Mouse (Mus musculus) heart, postnatal 14 days (tissue): ENCODE data around the gene Hirip3. TPM values are rescaled to one million over a fixed set of nuclear protein-coding genes. Genes with fewer than 3 reads are reported as not detected.
"Not testable (repeated sequence)": the region's sequence is repeated elsewhere in the genome, so short reads cannot be mapped to it uniquely, and the experiment has no call there.

Experiments used
- DNase-seq, 2 experiments: peaks; one replicate each; pipeline ENCODE4 v3.0.0; 2021 to 2022
- intact Hi-C: fragments of 180-260 bp; cut with DNase I; formaldehyde crosslinking; loops from one replicate; pipeline ENCODE4 v1.15.1; 2025
- total RNA-seq, 2 experiments: library from RNA; stranded (reverse); gene quantifications; 2 replicates each; pipeline ENCODE4 v1.2.3; 2021

Hirip3 gene
- total RNA-seq, 2 experiments from 2014 or later, result 5.4 to 7.4 TPM

DNA sequence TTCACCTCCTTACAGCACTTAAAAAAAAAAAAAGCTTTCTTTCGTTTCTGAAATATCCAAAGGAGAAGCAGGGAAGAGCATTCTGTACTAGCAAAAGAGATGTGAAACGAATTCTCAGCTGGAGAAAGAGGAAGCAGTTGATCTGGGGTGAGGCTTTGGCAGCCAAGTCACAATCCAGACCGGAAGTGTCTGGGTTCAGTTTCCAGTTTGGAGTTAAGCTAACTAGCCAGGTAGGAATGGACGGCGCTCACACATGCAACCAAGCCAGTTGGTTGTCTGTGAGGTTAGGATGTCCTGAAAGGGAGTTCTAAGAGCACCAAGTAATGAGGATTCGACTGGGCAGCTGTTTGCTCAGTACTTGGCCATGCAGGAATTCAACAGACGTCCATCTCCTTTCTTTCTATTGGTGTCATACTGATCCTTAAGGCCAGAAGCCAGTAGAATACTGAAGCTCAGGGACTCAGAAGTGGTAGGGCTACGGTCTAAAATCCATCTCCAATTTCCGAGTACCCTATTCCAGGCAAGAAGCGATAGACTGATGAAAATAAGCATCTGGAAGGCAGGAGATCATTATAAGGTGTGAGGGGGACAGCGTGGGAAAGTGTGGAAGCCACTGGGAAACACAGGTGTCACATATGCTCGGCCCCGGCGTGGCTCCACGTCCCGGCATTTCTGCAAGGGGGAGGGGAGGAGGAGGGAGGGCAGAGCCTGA lies 35.8 kb downstream of the Hirip3 start:
- intact Hi-C loops, result loop anchor here (5.0 kb wide), 2 partner anchors 35 kb away; partner anchors contain the start of genes Hirip3 and Ino80e
- DNase-seq, result peak; percentile 31 to 34

DNA sequence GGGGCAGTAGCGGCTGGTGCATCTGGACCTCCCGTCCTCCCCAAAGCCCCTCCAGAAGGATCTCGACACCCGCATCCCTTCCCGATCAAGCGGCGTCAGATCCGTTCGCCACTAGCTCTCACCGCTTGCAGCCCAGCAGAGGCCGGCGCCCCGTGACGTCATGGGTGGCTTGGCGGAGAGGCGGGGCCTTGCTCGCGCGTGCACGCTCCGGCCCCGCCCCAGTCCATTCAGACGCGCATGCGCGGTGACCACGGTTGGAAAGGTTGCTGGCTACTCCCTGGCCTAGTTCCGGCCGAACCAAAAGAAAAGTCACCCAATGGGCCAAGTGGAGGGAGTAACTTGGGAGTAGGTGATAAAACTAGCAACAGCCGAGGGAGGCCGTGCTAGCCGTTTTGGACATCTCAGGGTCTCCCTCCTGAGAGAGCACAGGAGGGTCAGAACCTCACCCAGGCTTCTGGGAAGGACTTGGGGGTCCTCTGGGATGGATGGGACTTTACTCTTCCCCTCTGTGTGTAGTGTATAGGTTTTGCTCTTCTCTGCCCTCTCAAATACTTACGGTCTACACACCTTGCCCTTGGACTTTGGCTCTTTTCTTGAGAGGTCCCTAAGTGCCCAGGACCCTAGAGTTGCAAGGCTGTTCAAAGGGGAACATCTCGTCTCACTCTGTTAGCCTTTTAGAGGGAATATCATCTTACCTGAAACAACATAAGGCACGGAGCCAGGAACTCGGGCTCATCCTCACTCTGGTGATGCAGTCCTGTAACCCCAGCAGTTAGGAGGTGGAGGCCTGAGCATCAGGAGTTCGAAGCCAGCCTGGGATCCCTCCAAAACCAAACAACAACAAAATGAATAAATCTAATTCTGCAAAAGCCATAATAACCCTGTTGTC lies 36.6 kb downstream of the Hirip3 start:
- peak; percentile 99 to 100 for DNase-seq
- intact Hi-C loops, result loop anchor here (5.0 kb wide), 2 partner anchors 34 to 36 kb away; partner anchors contain the start of genes Hirip3 and Ino80e

- intact Hi-C loops, result loop anchor here (5.0 kb wide), 2 partner anchors 33 to 37 kb away; partner anchors contain the start of genes Hirip3 and Ino80e
- not testable (repeated sequence) for DNase-seq
These were observed 38.0 kb downstream of the Hirip3 start for GRCm38 (mm10) chr7:126899781-126900180.

- no peak for DNase-seq
- intact Hi-C loops, result no loop called here
These were observed 43.8 kb downstream of the Hirip3 start for GRCm38 (mm10) chr7:126905590-126905989.

GRCm38 (mm10) chr7:126914844-126915243 lies 53.1 kb downstream of the Hirip3 start:
- intact Hi-C loops, result no loop called here
- no peak for DNase-seq

Other genes with a start within 250 kb of the Hirip3 start
- 1 to 10 TPM; 8.7 to 9.2 TPM for gene Nupr1, start 231.1 kb upstream of the Hirip3 start, total RNA-seq
- gene Sgf29, start 212.7 kb upstream of the Hirip3 start, total RNA-seq, result 10 to 100 TPM; 24.6 to 28.6 TPM
- gene Sult1a1, start 185.5 kb upstream of the Hirip3 start, total RNA-seq, result 10 to 100 TPM; 38.6 to 43.2 TPM
- gene Bola2, start 166.6 kb upstream of the Hirip3 start, total RNA-seq, result 10 to 100 TPM; 49.2 to 51.2 TPM
- 1 to 10 TPM; 5.7 to 7.7 TPM for gene Slx1b, start 166.2 kb upstream of the Hirip3 start, total RNA-seq
- gene Coro1a, start 154.2 kb upstream of the Hirip3 start, total RNA-seq, result 10 to 100 TPM in 1 of 2 experiments, 1 to 10 TPM in 1; 8.8 to 28.1 TPM
- 10 to 100 TPM; 69.8 to 77.4 TPM for gene Mapk3, start 102.4 kb upstream of the Hirip3 start, total RNA-seq
- gene Gdpd3, start 95.6 kb upstream of the Hirip3 start, total RNA-seq, result 1 to 10 TPM; 3.1 to 3.8 TPM
- gene Ypel3, start 85.0 kb upstream of the Hirip3 start, total RNA-seq, result 10 to 100 TPM; 62.9 to 77.1 TPM
- gene Tbx6, start 80.5 kb upstream of the Hirip3 start, total RNA-seq, result under 1 TPM; 0.44 to 0.62 TPM
- gene Ppp4c, start 69.5 kb upstream of the Hirip3 start, total RNA-seq, result 10 to 100 TPM; 38.8 to 49.6 TPM
- gene Fam57b, start 64.3 kb upstream of the Hirip3 start, total RNA-seq, result 10 to 100 TPM; 12.9 to 13.7 TPM
- gene 4930451I11Rik, start 30.3 kb upstream of the Hirip3 start, total RNA-seq, result not detected
- gene Doc2a, start 14.6 kb upstream of the Hirip3 start, total RNA-seq, result not detected
- 10 to 100 TPM; 21.2 to 21.4 TPM for gene Ino80e, start 405 bp downstream of the Hirip3 start, total RNA-seq
- 10 to 100 TPM; 61.4 to 61.7 TPM for gene Taok2, start 22.7 kb downstream of the Hirip3 start, total RNA-seq
- gene Tmem219, start 60.9 kb downstream of the Hirip3 start, total RNA-seq, result 10 to 100 TPM; 10.9 to 13.0 TPM
- 1 to 10 TPM; 6.9 to 7.6 TPM for gene Kctd13, start 66.9 kb downstream of the Hirip3 start, total RNA-seq
- gene Asphd1, start 87.6 kb downstream of the Hirip3 start, total RNA-seq, result under 1 TPM in 1 of 2 experiments, not detected in 1; 0.60 TPM
- gene Sez6l2, start 88.6 kb downstream of the Hirip3 start, total RNA-seq, result 10 to 100 TPM; 14.2 to 17.2 TPM
- 10 to 100 TPM; 63.3 to 66.1 TPM for gene Cdipt, start 113.9 kb downstream of the Hirip3 start, total RNA-seq
- under 1 TPM; 0.45 to 0.59 TPM for gene Cdiptos, start 114.1 kb downstream of the Hirip3 start, total RNA-seq
- 10 to 100 TPM; 44.6 to 45.9 TPM for gene Mvp, start 152.6 kb downstream of the Hirip3 start, total RNA-seq
- not detected for gene Pagr1b, start 154.5 kb downstream of the Hirip3 start, total RNA-seq
- gene Pagr1a, start 155.4 kb downstream of the Hirip3 start, total RNA-seq, result 10 to 100 TPM; 15.2 to 20.6 TPM
- gene Gm42742, start 159.1 kb downstream of the Hirip3 start, total RNA-seq, result 10 to 100 TPM; 18.0 to 19.8 TPM
- 1 to 10 TPM; 1.1 to 1.2 TPM for gene Prrt2, start 159.2 kb downstream of the Hirip3 start, total RNA-seq
- 10 to 100 TPM; 81.8 to 91.3 TPM for gene Maz, start 165.1 kb downstream of the Hirip3 start, total RNA-seq
- gene Kif22, start 180.5 kb downstream of the Hirip3 start, total RNA-seq, result 1 to 10 TPM; 4.6 to 8.2 TPM
- not detected for gene Zg16, start 225.4 kb downstream of the Hirip3 start, total RNA-seq
- gene AI467606, start 229.4 kb downstream of the Hirip3 start, total RNA-seq, result 1 to 10 TPM; 1.4 to 3.0 TPM